Mouse (Mus musculus) splenic B cell, adult 2 months (primary cell): ENCODE results near the gene S100a2.

Experiments
- DNase-seq: peaks from one replicate; pipeline ENCODE4 v3.0.0-alpha.2; 2011; ENCODE audit warnings: low read depth, low spot score
- H3K27me3 ChIP-seq: 2 replicates; pipeline ENCODE4 v1.6.1; 2012; ENCODE audit warnings: mild to moderate bottlenecking, low read length, moderate library complexity, mixed read lengths; ENCODE audit not compliant: control insufficient read depth, poor library complexity, insufficient read depth, severe bottlenecking
- H3K36me3 ChIP-seq: 2 replicates; pipeline ENCODE4 v1.6.1; 2012; ENCODE audit warnings: mild to moderate bottlenecking, low read length, moderate library complexity, mixed read lengths; ENCODE audit not compliant: control insufficient read depth, poor library complexity, insufficient read depth, severe bottlenecking

The S100a2 gene

DNA sequence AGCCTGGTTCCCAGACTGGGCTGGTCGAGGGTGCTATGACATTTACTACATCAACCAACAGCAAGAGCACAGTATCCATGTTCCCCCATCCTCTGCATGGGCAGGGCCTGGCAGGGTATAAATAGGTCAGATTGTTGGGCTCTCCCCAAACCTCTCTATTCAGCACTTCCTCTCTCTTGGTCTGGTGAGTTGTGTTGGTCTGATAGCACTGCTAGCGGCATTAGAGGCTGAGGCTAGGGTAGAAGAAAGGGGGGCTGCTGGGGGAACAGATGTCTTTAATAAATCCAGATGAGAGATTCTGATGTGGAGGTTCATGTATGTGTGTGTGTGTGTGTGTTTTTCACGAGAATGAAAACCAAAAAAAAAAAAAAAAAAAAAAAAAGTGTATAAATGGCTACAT lies 13.6 kb downstream of the S100a2 start, which contains the start of gene S100a4:
TSS of gene S100a4 (plus strand) at position 149 of the 400 bp plus-strand sequence.
- H3K27me3 ChIP-seq: no peaks in the 10 kb centered on the region
- H3K36me3 ChIP-seq: no peaks in the 10 kb centered on the region
- peak; percentile 46 for DNase-seq

DNA sequence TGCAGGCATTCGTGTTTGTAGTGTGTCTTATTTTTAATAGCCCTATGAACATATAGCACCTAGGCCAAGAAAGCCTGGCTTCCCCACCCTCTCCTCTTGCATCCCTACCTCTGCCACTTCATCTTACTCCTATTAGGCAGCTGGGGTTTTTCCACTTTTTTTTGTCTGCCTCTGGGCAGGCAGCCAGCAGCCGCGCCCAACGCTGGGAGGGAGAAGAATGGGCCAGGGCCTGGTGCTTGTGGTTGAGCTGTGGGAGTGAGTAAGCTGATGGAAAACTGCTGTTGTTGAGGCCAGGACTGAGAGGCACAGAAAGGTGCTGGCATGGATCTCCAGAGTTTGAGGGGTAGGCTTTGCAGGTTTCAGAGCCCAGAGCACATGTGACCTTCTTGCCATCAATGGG lies 14.4 kb downstream of the S100a2 start:
- Histone ChIP-seq H3K27me3 (no peaks in the 10 kb centered on the region), H3K36me3 (no peaks in the 10 kb centered on the region)
- DNase-seq: no peak

DNA sequence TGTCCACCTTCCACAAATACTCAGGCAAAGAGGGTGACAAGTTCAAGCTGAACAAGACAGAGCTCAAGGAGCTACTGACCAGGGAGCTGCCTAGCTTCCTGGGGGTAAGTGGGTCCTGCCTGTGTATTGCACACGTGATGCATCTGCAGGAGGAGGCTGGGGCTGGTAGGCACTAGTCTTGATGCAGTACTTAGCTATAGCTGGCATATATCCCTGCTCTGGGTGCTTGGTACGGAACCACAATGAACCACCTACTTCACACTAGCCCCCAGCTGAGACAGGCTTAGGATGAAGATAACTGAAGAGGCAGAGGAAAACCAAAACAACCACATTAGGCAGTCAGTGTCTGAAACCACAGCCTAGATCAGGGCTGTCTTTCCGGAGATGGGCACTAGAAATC lies 15.0 kb downstream of the S100a2 start:
- DNase-seq: no peak
- Histone ChIP-seq H3K36me3 (no peaks in the 10 kb centered on the region), H3K27me3 (no peaks in the 10 kb centered on the region)

GRCm38 (mm10) chr3:90605736-90606135 lies 15.7 kb downstream of the S100a2 start:
- DNase-seq: no peak
- H3K27me3 ChIP-seq: no peaks in the 10 kb centered on the region
- H3K36me3 ChIP-seq: no peaks in the 10 kb centered on the region

GRCm38 (mm10) chr3:90606185-90606584 lies 16.1 kb downstream of the S100a2 start:
- DNase-seq: no peak
- no peaks in the 10 kb centered on the region for H3K36me3 ChIP-seq

DNA sequence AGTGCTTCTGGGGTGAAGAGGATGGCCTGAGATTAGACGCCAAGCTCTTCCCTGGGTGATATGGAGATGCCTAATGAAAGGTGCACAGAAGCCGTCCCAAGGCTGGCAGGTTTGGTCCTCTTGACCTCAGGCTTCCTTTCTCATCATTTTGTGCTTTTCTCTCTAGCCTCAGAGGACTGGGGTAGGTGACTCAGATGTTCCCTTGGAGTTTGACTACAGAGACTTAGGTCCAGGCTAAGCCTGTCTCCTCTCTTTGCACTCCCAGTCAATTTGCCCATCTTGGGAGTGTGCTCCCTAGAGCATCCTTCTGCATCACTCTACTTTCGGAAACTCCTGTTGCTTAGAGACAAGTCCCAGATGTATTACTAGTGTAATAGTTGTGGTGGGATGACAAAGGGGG lies 17.3 kb downstream of the S100a2 start:
- H3K27me3 ChIP-seq: no peaks in the 10 kb centered on the region
- no peaks in the 10 kb centered on the region for H3K36me3 ChIP-seq
- no peak for DNase-seq

More at GRCm38 (mm10) chr3:90606185-90606584, 16.1 kb downstream of the S100a2 start:
- no peaks in the 10 kb centered on the region for H3K27me3 ChIP-seq

DNA sequence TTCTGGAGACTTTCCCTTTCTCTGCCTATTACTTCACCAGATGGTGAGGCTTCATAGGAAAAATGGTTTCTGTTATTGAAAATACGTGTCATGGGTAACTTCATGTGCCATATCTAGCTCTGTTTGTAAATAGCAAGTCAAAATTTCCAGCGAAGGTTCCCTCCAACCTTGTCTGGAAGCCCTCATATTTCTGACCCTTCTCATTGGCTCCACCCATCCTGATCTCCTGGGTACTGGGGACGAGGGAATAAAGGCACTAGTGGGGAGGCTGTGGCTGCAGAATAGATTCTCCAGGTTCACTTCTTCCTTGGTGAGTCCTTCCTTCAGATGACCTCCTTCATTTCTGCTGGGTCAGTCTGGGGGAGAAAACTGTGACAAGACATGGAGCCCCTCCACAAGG lies 18.2 kb downstream of the S100a2 start, which contains the start of gene S100a5:
TSS of gene S100a5 (plus strand) at position 301 of the 400 bp plus-strand sequence.
- no peak for DNase-seq
- Histone ChIP-seq H3K27me3 (no peaks in the 10 kb centered on the region), H3K36me3 (no peaks in the 10 kb centered on the region)

DNA sequence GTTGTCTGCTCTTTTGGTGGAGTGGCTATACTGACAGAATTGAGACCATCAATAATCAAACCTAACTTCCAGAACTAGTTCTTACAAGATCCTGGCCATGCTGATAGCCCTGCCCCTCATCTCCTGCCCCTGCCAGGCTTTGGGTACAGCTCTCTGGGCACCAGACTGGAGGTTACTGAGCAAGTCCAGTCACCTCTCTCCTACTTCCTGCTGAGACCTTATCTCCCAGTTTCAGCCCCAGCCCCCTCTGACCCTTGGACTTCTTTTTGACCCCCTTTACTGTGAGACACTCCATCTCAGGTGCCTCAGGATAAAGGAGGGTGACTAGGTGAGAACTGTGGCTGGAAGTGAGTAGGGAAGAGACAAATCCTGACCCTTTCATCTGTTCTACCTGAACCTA lies 19.1 kb downstream of the S100a2 start:
- H3K36me3 ChIP-seq: no peaks in the 10 kb centered on the region
- no peak for DNase-seq
- H3K27me3 ChIP-seq: no peaks in the 10 kb centered on the region

DNA sequence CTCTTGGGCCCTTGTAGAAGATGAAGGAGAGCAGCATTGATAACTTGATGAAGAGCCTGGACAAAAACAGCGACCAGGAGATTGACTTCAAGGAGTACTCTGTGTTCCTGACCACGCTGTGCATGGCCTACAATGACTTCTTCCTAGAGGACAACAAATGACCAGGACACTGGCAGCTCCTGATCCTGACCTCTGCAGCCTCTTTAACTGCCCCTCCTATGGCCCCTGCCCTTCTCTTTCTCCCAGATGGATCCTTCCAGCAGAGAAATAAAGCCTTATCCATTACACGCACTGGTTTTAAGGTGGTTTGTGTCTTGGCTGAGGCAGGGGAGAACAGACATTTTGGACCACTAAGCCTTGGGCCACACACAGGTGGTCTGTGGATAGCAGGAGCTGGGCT lies 21.4 kb downstream of the S100a2 start:
- DNase-seq: no peak
- Histone ChIP-seq H3K36me3 (no peaks in the 10 kb centered on the region), H3K27me3 (no peaks in the 10 kb centered on the region)

DNA sequence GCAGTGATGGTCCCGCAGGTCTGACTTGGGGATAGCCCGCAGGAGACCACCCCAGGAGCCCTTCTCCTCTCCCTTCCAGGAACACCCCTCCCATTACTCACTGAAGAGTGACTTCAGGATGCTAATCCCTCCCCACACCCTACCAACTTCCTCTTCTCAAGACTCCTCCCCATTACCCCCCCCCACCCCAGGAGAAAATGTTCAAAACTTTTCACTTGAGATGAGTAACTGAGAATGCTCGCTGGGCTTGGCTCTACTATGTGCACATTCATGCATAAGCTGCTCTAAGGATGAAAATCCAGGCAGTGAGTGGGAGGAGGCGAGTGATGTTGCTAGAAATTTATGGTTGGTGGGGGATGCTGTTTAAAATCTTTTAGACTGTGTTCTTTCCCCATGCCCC lies 22.0 kb downstream of the S100a2 start:
- DNase-seq: peak; percentile 55

GRCm38 (mm10) chr3:90612728-90613291 lies 22.8 kb downstream of the S100a2 start, which contains the start of gene S100a6:
S100a6 (plus strand) TSS chr3:90612882.
- DNase-seq: peak; percentile 83
- no peaks in the 10 kb centered on the region for H3K27me3 ChIP-seq
- H3K36me3 ChIP-seq: no peaks in the 10 kb centered on the region

More for the DNA sequence above, 22.0 kb downstream of the S100a2 start:
- no peaks in the 10 kb centered on the region for H3K27me3 ChIP-seq
- H3K36me3 ChIP-seq: no peaks in the 10 kb centered on the region

DNA sequence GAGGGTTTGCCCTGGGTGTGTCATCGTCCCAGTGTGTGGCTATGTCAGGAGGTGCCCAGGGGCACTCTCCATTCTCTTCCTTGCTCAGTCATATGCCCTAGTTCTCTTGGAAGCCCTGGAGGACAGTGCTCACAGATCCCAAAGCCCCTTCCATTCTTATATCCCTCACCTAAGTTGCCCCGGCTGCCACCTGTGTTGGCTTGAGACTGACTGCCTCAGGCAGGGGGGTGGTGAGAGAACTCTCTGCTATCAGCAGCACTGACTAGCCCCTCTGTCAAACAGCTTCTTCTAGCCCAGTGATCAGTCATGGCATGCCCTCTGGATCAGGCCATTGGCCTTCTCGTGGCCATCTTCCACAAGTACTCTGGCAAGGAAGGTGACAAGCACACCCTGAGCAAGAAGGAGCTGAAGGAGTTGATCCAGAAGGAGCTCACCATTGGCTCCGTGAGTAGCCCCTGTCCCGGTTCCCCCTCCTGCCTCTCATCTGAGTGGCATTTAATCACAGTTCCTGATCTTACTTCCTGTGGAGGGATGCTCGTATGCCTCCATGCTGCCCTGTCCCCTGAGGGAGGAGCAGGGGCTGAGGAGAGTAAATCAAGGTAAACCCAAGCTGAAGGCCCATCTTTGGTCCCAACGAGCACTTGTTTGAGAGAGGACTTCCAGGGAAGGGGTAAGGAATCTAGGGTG lies 23.6 kb downstream of the S100a2 start:
- DNase-seq: no peak
- H3K36me3 ChIP-seq: no peaks in the 10 kb centered on the region
- no peaks in the 10 kb centered on the region for H3K27me3 ChIP-seq

DNA sequence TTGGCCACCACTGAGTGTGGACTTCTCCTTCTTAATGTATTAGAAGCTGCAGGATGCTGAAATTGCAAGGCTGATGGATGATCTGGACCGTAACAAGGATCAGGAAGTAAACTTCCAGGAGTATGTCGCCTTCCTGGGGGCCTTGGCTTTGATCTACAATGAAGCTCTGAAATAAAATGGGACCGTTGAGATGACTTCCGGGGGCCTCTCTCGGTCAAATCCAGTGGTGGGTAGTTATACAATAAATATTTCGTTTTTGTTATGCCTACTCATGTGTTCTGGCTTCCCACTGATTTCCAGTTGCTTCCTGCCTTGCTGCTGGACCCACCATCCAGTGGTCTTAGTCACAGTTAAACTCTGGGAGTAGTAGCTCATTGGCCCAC lies 24.1 kb downstream of the S100a2 start:
- no peaks in the 10 kb centered on the region for H3K36me3 ChIP-seq
- DNase-seq: no peak
- no peaks in the 10 kb centered on the region for H3K27me3 ChIP-seq

DNA sequence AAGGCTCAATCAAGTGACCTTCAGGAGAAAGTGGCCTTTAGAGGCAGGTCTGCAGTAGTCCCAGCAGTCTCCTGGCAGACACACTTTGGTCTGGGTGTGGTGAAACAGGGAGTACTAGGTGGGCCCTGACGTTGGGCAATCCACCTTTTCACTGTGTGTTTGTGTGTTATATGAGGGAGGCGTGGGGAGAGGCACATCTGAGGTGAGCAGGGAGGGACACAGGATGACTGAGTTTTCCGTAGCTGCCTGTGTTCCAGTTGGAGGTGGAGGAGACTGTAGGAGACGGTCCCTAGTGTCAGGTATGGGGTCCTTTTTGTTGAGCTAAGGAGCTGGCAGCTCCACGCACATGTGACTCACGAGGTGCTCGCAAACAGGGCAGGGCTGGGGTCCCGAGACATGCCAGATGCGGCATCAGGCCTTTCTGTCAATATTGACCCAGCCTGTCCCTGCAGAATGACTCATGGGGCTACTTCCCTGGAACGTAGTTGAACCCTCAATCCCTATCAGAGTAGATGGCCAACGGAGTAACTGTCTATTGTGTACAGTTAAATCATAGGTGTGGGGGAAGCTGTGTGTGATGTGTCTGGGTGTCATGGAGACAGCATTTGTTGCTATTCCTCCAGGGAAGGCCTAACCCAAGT lies 24.7 kb downstream of the S100a2 start:
- no peak for DNase-seq
- Histone ChIP-seq H3K36me3 (no peaks in the 10 kb centered on the region), H3K27me3 (no peaks in the 10 kb centered on the region)

GRCm38 (mm10) chr3:90615415-90615814 lies 25.4 kb downstream of the S100a2 start:
- peak; percentile 85 for DNase-seq
- H3K36me3 ChIP-seq: no peaks in the 10 kb centered on the region
- no peaks in the 10 kb centered on the region for H3K27me3 ChIP-seq
